10 mouse cellular contexts compared by ENCODE assay signal in genomic region chr4:53386309-53386708, GRCm38 (mm10). TPM values are rescaled to one million over a fixed set of nuclear protein-coding genes. Genes with fewer than 3 reads are reported as not detected.
A peak's percentile ranks its signal among the peaks of the same experiment; 100 is the strongest.
DNase-seq lines count a peak whose midpoint lies in the region; ATAC-seq lines count a peak whose summit lies in the region.
"Had no signal": no experiment of that assay in that cellular context is flagged by ENCODE, and none has a peak within 500 bp of the region (broad histone marks: within the 10 kb centered on the region; RNA-seq: fewer than 3 reads in every experiment).

No protein-coding gene starts in this region.

- no peak overlapping the region for H3K27ac ChIP-seq in kidney, embryonic 16.5 days (ENCODE audit: low read length)
- H3K27ac ChIP-seq in intestine, embryonic 16.5 days (ENCODE audit: low read length), result no peak overlapping the region
- H3K27ac ChIP-seq: hindbrain, embryonic 15.5 days; limb, embryonic 15.5 days had no signal

- no peak overlapping the region for H3K4me2 ChIP-seq in kidney, embryonic 16.5 days (replicated peaks; ENCODE audit: low read depth, low read length)
- no peak overlapping the region for H3K4me2 ChIP-seq in intestine, embryonic 16.5 days (ENCODE audit: low read depth, low read length)
- H3K4me2 ChIP-seq: hindbrain, embryonic 15.5 days; limb, embryonic 15.5 days had no signal

- WGBS in kidney, embryonic 16.5 days, result 88% methylated on average over 8 of the region's 8 CpGs
- 94% methylated on average over 8 of the region's 8 CpGs for WGBS in intestine, embryonic 16.5 days

- no peak for DNase-seq in frontal cortex, postnatal 10 days (ENCODE audit: low spot score in 2 of 2)
- peak; percentile 94 for DNase-seq in MEL-GATA-1-ER (ENCODE audit: extremely low read depth, low read depth)
- DNase-seq in layer of hippocampus, postnatal 14 days (ENCODE audit: low spot score in 2 of 2), result peak; percentile 42 to 79

- peaks cover 4% of the 10 kb centered on the region; the same call in 1 of the 2 replicates for H3K4me1 ChIP-seq in kidney, embryonic 16.5 days (ENCODE audit: insufficient read depth, low read length)
- H3K4me1 ChIP-seq in intestine, embryonic 16.5 days (ENCODE audit: control insufficient read depth, insufficient read depth, low read length), result 0 out of 2 replicates have a peak, but pooled peaks cover 6% of the 10 kb centered on the region

- H3K9ac ChIP-seq in kidney, embryonic 16.5 days (replicated peaks; ENCODE audit: low read length), result no peak overlapping the region
- H3K9ac ChIP-seq in intestine, embryonic 16.5 days (ENCODE audit: low read depth, low read length), result no peak overlapping the region
- H3K9ac ChIP-seq: hindbrain, embryonic 15.5 days; limb, embryonic 15.5 days had no signal

- ATAC-seq in frontal cortex, adult (ENCODE audit: low TSS enrichment), result peak; percentile 71
- ATAC-seq in megakaryocyte progenitor cell, adult 5-6 weeks (replicated peaks; ENCODE audit: poor library complexity), result peak; percentile 94
- ATAC-seq in CD4-positive, CD25-positive, alpha-beta regulatory T cell, adult 4 months, result no peak
- no peak for ATAC-seq in kidney, embryonic 16.5 days (ENCODE audit: low FRiP score, low TSS enrichment)
- ATAC-seq in intestine, embryonic 16.5 days, result no peak

- no peaks in the 10 kb centered on the region for H3K36me3 ChIP-seq in kidney, embryonic 16.5 days (ENCODE audit: insufficient read depth, low read length)
- H3K36me3 ChIP-seq in intestine, embryonic 16.5 days (ENCODE audit: control insufficient read depth, insufficient read depth, low read length), result no peaks in the 10 kb centered on the region
- H3K36me3 ChIP-seq: hindbrain, embryonic 15.5 days; limb, embryonic 15.5 days had no signal

- H3K9me3 ChIP-seq in kidney, embryonic 16.5 days (ENCODE audit: low read length), result no peaks in the 10 kb centered on the region
- H3K9me3 ChIP-seq in intestine, embryonic 16.5 days (ENCODE audit: control insufficient read depth, low read length), result no peaks in the 10 kb centered on the region
- H3K9me3 ChIP-seq: hindbrain, embryonic 15.5 days; limb, embryonic 15.5 days had no signal

- H3K27me3 ChIP-seq in kidney, embryonic 16.5 days (ENCODE audit: insufficient read depth, low read length), result no peaks in the 10 kb centered on the region
- no peaks in the 10 kb centered on the region for H3K27me3 ChIP-seq in intestine, embryonic 16.5 days (replicated peaks; ENCODE audit: control insufficient read depth, insufficient read depth, low read length)
- H3K27me3 ChIP-seq: hindbrain, embryonic 15.5 days; limb, embryonic 15.5 days had no signal

- no peak overlapping the region for H3K4me3 ChIP-seq in kidney, embryonic 16.5 days (ENCODE audit: low read length)
- H3K4me3 ChIP-seq in intestine, embryonic 16.5 days (ENCODE audit: low read length), result no peak overlapping the region
- H3K4me3 ChIP-seq: hindbrain, embryonic 15.5 days; limb, embryonic 15.5 days had no signal

RNA-seq across cellular contexts. Expression of gene Slc44a1, which starts 53.9 kb away (rescaled TPM):
- total RNA-seq in layer of hippocampus, postnatal 14 days (2021), result 100 to 1,000 TPM; 101 to 110 TPM
- 5.5 and 5.8 TPM in 2 replicates for total RNA-seq in megakaryocyte progenitor cell, adult 5-6 weeks (2015)
- 3.5 and 5.5 TPM in 2 replicates for total RNA-seq in megakaryocyte progenitor cell, adult 5-6 weeks (2017)
- polyA plus RNA-seq in CD4-positive, CD25-positive, alpha-beta regulatory T cell, adult 4 months (2017; shearing (Covaris generic)), result 1 to 10 TPM; 1.7 to 4.1 TPM
- 15.2 and 33.7 TPM in 2 replicates for polyA plus RNA-seq in kidney, embryonic 16.5 days (2015; fragmentation: Nextera tagmentation; extraction: Ambion mirVana)
- polyA plus RNA-seq in intestine, embryonic 16.5 days (2015; fragmentation: Nextera tagmentation; extraction: Ambion mirVana), result 17.2 and 22.0 TPM in 2 replicates

Comparison
In these comparisons a context has a peak if more than half of its experiments do, and no peak if none do; other contexts are left out.
1. ATAC-seq: peak in frontal cortex, adult (single experiment) and megakaryocyte progenitor cell, adult 5-6 weeks (single experiment); none in CD4-positive, CD25-positive, alpha-beta regulatory T cell, adult 4 months (single experiment), kidney, embryonic 16.5 days (single experiment) and intestine, embryonic 16.5 days (single experiment).
2. DNase-seq: peak in MEL-GATA-1-ER (single experiment) and layer of hippocampus, postnatal 14 days (2 of 2); none in frontal cortex, postnatal 10 days (0 of 2).